Mouse (Mus musculus) spleen, postnatal 36 days (tissue): ENCODE measurements around the gene Tsen15.
A peak's percentile ranks its signal among the peaks of the same experiment; 100 is the strongest.
"Not testable (repeated sequence)": the region's sequence is repeated elsewhere in the genome, so short reads cannot be mapped to it uniquely, and the experiment has no call there.

Source experiments
- DNase-seq, 2 experiments: peaks; one replicate each; pipeline ENCODE4 v3.0.0; 2022; ENCODE audit warnings: low spot score in 2 of 2, mixed read lengths in 1 of 2

Gene Tsen15

GRCm38 (mm10) chr1:152389271-152389670 lies 2.8 kb upstream of the Tsen15 start:
- no peak for DNase-seq

- DNase-seq: not testable (repeated sequence)
Observed at GRCm38 (mm10) chr1:152385693-152386092, 795 bp downstream of the Tsen15 start.

- no peak for DNase-seq
Observed at GRCm38 (mm10) chr1:152384589-152384988, 1.9 kb downstream of the Tsen15 start.

- no peak for DNase-seq
Observed at GRCm38 (mm10) chr1:152378311-152378710, 8.2 kb downstream of the Tsen15 start.

GRCm38 (mm10) chr1:152369139-152369538 lies 17.3 kb downstream of the Tsen15 start:
- DNase-seq: peak; percentile 14 to 19

- DNase-seq: no peak
Observed at GRCm38 (mm10) chr1:152368311-152369088, 18.0 kb downstream of the Tsen15 start.

GRCm38 (mm10) chr1:152356721-152357120 lies 29.8 kb downstream of the Tsen15 start:
- DNase-seq: no peak

GRCm38 (mm10) chr1:152347946-152348345 lies 38.5 kb downstream of the Tsen15 start:
- no peak for DNase-seq

- DNase-seq: no peak
Observed at GRCm38 (mm10) chr1:152324024-152324423, 62.5 kb downstream of the Tsen15 start.
